Mouse (Mus musculus) CH12.LX (cell line): ENCODE measurements at regions not wholly inside any gene's neighbourhood (a gene's known extent, or its start where the extent isn't known, plus 50 kb on each side); places are given as distances from the start of the nearest gene placed in this dataset.

Experiments
- CTCF ChIP-seq, 2 experiments: IDR thresholded peaks in 1 of 2; conservative IDR thresholded peaks in 1 of 2; 2 replicates each; pipeline ENCODE4 v1.5.1; 2011 to 2012; ENCODE audit warnings: low read depth in 2 of 2, low read length in 2 of 2, improper control_type of control experiment in 1 of 2, inconsistent platforms in 1 of 2, mild to moderate bottlenecking in 1 of 2, moderate library complexity in 1 of 2
- ELF1 ChIP-seq: IDR thresholded peaks from 2 replicates; pipeline ENCODE4 v1.6.1; 2014; ENCODE audit warnings: low read depth, mild to moderate bottlenecking, inconsistent platforms, low read length, improper control_type of control experiment
- ETS1 ChIP-seq: conservative IDR thresholded peaks from 2 replicates; pipeline ENCODE4 v1.6.1; 2012; ENCODE audit warnings: low read depth, mild to moderate bottlenecking, inconsistent platforms, low read length, improper control_type of control experiment, moderate library complexity
- ZC3H11A ChIP-seq: IDR thresholded peaks from 2 replicates; pipeline ENCODE4 v1.6.1; 2012; ENCODE audit warnings: low read depth, mild to moderate bottlenecking, inconsistent platforms, low read length, improper control_type of control experiment

- TF ChIP-seq ETS1: no peak
- TF ChIP-seq CTCF (conservative IDR thresholded peaks at IDR 0.05 in 1 of 2, IDR thresholded peaks at IDR 0.05 in 1 of 2; ENCODE audit: low read depth in 2 of 2, low read length in 2 of 2): no peak
- TF ChIP-seq ZC3H11A: no peak
- TF ChIP-seq ELF1: no peak
These were observed 308.8 kb downstream of the Fam49a start for GRCm38 (mm10) chr12:12570563-12571251.
